Mouse (Mus musculus) kidney, adult 2 months (tissue): ENCODE measurements around the gene Gpr87.

Experiments used
- CTCF ChIP-seq: fragments of 200-500 bp; conservative IDR thresholded peaks from 2 replicates; pipeline ENCODE4 v1.5.1; 2011; ENCODE audit warnings: low read depth, mild to moderate bottlenecking, control low read depth, low read length, moderate library complexity, mixed read lengths; ENCODE audit not compliant: insufficient read depth, insufficient read length
- POLR2A ChIP-seq: fragments of 200-500 bp; IDR thresholded peaks from one replicate; pipeline ENCODE4 v1.6.1; 2011; ENCODE audit warnings: low read depth, low read length, control low read depth

DNA sequence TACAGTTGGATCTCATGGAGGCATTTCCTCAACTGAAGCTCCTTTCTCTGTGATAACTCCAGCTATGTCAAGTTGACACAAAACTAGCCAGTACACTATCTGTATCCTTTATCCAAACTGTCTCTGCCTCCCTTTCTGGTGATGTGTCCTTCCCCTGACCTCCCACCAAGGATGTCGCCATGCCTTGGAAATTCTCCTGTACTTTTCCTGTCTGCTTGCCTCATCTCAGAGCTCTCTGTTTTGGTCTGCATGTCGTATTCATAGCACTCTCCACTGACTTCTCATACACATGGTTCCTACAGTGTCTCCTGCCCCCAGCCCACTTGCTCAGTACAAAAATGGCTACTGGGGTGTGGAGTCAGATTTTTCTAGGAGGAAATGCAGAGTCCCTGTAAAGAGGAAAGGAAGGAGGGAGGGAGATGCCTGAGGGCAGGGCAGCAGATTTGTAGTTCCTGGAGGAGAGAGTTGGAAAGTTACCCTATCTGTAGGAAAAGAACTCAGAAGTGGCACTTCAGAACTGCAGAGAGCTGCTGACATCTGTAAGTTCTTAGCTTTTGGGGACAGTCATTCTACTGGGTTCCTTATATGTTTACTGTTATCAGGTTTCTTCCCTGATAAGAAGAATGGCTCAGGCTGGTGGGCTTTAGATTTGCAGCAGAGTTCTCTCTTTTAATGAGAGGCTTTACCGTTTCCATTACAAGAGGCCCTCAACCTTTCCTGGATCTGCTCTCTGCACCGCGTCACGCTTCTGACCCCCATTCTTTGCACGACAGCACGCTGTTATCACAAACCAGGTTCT is 53.2 kb downstream of the Gpr87 start:
- TF ChIP-seq CTCF = no peak
- TF ChIP-seq POLR2A = no peak
